Mouse (Mus musculus) midbrain, embryonic 16.5 days (tissue): ENCODE measurements at regions not wholly inside any gene's neighbourhood (a gene's known extent, or its start where the extent isn't known, plus 50 kb on each side); places are given as distances from the start of the nearest gene placed in this dataset.
"Not testable (repeated sequence)": the region's sequence is repeated elsewhere in the genome, so short reads cannot be mapped to it uniquely, and the experiment has no call there.

Experiments used
- ATAC-seq: fragments of 200-750 bp; cut with Nextera tagmentation; 2 replicates; pipeline ENCODE4 v1.8.0; 2017; ENCODE audit warnings: moderate TSS enrichment
- H3K27ac ChIP-seq: fragments of 300-500 bp; sonication (generic); 2 replicates; pipeline ENCODE4 v1.5.1; 2014; ENCODE audit warnings: mild to moderate bottlenecking, low read length, mixed read lengths
- H3K27me3 ChIP-seq: fragments of 300-500 bp; sonication (generic); 2 replicates; pipeline ENCODE4 v1.6.1; 2014; ENCODE audit warnings: low read depth, low read length, mixed read lengths; ENCODE audit not compliant: control insufficient read depth, insufficient read depth
- H3K36me3 ChIP-seq: fragments of 300-500 bp; sonication (generic); 2 replicates; pipeline ENCODE4 v1.6.1; 2014; ENCODE audit warnings: mild to moderate bottlenecking, low read length, moderate library complexity, mixed read lengths; ENCODE audit not compliant: control insufficient read depth, insufficient read depth
- H3K4me1 ChIP-seq: fragments of 300-500 bp; sonication (generic); 2 replicates; pipeline ENCODE4 v1.6.1; 2014; ENCODE audit warnings: mild to moderate bottlenecking, low read length, mixed read lengths; ENCODE audit not compliant: control insufficient read depth, insufficient read depth
- H3K4me2 ChIP-seq: fragments of 300-500 bp; sonication (generic); 2 replicates; pipeline ENCODE4 v1.6.1; 2014; ENCODE audit warnings: mild to moderate bottlenecking, low read length, mixed read lengths
- H3K4me3 ChIP-seq: fragments of 300-500 bp; sonication (generic); 2 replicates; pipeline ENCODE4 v1.5.1; 2014; ENCODE audit warnings: low read depth, mild to moderate bottlenecking, low read length, moderate library complexity, mixed read lengths
- H3K9ac ChIP-seq: fragments of 300-500 bp; sonication (generic); 2 replicates; pipeline ENCODE4 v1.6.1; 2014; ENCODE audit warnings: low read depth, low read length, mixed read lengths
- H3K9me3 ChIP-seq: fragments of 300-500 bp; sonication (generic); replicated peaks from 2 replicates; pipeline ENCODE4 v1.6.1; 2014; ENCODE audit warnings: mild to moderate bottlenecking, low read length, mixed read lengths; ENCODE audit not compliant: control insufficient read depth, poor library complexity, severe bottlenecking
- WGBS: fragments of 180-500 bp; shearing (Covaris S2); extraction: QIAGEN DNeasy Blood & Tissue Kit; methylation state at CpG from one replicate; pipeline ENCODE4 v1.1.7; 2014; 5-methylcytosine and 5-hydroxymethylcytosine counted together

DNA sequence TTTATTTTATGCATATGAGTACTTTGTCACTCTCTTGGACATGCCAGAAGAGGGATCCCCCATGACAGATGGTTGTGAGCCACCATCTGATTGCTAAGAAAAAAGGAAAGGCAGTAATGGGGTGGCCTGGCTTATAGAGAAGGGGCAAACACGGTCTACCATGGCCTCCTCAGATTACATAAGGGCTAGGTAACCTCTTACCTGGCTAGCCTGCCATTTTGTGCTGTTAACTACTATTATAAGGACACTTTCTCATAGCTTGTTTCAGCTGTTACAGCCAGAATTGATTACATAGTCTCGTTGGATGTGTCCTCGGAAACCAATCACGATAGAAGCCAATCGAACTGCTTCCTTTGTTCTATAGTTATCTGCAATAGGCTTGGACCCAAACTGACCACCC is 60.9 kb upstream of the Gm14496 start:
- no peak for ATAC-seq
- H3K27ac ChIP-seq, result no peak overlapping the region

GRCm38 (mm10) chr2:181930538-181930937 is 60.4 kb upstream of the Gm14496 start:
- WGBS, result 96% methylated on average over 4 of the region's 4 CpGs
- H3K4me2 ChIP-seq, ATAC-seq: not testable (repeated sequence)

More for the DNA sequence above, 60.9 kb upstream of the Gm14496 start:
- Histone ChIP-seq H3K4me3 (no peak overlapping the region), H3K9me3 (no peaks in the 10 kb centered on the region), H3K4me1 (no peaks in the 10 kb centered on the region), H3K36me3 (no peaks in the 10 kb centered on the region), H3K27me3 (no peaks in the 10 kb centered on the region), H3K4me2 (no peak overlapping the region), H3K9ac (no peak overlapping the region)
- 84% methylated on average over 5 of the region's 5 CpGs for WGBS

DNA sequence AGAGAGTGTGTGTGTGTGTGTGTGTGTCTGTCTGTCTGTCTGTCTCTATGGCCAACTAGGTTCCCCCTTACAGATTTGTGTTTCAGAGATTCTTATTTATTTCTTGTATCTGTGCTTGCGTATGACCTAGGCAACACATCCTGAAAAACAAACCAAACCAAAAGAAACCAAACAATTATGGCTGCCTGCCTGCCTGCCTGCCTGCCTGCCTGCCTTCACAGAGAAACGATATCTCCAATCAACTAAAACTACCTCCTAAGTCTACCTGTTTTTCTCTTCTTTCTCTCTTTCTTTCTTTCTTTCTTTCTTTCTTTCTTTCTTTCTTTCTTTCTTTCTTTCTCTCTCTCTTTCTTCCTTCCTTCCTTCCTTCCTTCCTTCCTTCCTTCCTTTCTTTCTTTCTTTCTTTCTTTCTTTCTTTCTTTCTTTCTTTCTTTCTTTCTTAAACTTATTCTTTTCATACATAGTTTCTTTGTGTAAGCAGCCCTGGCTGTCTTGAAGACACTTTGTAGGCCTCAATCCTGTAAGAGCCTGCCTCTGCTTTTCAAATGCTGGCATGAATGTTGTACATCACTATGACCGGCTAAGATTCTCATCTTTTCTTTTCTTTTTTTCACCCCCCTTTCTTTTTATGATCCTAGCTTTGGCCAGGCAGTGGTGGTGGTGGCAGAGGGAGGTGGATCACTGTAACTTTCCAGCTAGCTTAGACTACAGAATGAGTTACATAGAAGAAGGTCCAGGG is 59.7 kb upstream of the Gm14496 start:
- not testable (repeated sequence) for H3K4me3 ChIP-seq, H3K9ac ChIP-seq, H3K36me3 ChIP-seq, H3K27ac ChIP-seq, H3K4me1 ChIP-seq, H3K9me3 ChIP-seq, H3K27me3 ChIP-seq, H3K4me2 ChIP-seq
- 74% methylated on average over 3 of the region's 3 CpGs for WGBS
- peak; percentile 72 for ATAC-seq

More at GRCm38 (mm10) chr2:181930538-181930937, 60.4 kb upstream of the Gm14496 start:
- not testable (repeated sequence) for H3K36me3 ChIP-seq, H3K27me3 ChIP-seq, H3K4me1 ChIP-seq, H3K4me3 ChIP-seq, H3K9me3 ChIP-seq, H3K9ac ChIP-seq, H3K27ac ChIP-seq

DNA sequence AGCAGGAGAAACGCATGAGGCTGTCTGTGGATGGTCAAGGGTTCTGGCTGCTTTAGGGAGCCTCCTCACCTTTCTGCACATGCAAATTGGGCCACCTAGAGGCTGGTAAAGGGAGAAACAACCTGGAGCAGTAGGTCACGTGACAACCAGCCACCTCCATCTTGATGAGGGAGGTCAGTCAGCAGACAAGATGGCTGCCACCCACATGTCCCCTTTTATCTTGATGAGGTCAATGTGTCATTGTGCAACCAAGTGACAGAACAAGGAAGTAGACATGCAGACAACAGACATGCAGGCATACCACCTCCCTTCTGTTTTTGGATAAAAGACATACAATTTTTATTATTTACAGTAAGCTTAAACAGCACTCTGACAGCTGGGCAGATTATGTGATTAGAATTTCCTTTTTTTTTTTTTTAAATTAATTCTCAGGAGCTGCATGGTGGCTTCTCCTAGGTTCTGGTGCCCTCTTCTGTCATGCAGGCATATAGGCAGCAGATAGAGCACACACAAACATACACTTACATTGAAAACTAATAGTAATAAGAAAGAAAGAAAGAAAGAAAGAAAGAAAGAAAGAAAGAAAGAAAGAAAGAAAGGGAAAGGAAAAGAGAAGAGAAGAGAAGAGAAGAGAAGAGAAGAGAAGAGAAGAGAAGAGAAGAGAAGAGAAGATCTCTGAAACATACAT is 58.9 kb upstream of the Gm14496 start:
- no peak overlapping the region for H3K4me3 ChIP-seq

More for the DNA sequence above, 58.9 kb upstream of the Gm14496 start:
- ATAC-seq, result no peak
- no peak overlapping the region for H3K9ac ChIP-seq
- H3K27me3 ChIP-seq, result no peaks in the 10 kb centered on the region
- no peaks in the 10 kb centered on the region for H3K4me1 ChIP-seq
- H3K36me3 ChIP-seq, result no peaks in the 10 kb centered on the region
- H3K27ac ChIP-seq, result no peak overlapping the region
- H3K4me2 ChIP-seq, result no peak overlapping the region
- H3K9me3 ChIP-seq, result no peaks in the 10 kb centered on the region
- WGBS, result 89% methylated on average over 2 of the region's 2 CpGs
